Mouse (Mus musculus): ENCODE data around the gene Iqgap1.

DNA sequence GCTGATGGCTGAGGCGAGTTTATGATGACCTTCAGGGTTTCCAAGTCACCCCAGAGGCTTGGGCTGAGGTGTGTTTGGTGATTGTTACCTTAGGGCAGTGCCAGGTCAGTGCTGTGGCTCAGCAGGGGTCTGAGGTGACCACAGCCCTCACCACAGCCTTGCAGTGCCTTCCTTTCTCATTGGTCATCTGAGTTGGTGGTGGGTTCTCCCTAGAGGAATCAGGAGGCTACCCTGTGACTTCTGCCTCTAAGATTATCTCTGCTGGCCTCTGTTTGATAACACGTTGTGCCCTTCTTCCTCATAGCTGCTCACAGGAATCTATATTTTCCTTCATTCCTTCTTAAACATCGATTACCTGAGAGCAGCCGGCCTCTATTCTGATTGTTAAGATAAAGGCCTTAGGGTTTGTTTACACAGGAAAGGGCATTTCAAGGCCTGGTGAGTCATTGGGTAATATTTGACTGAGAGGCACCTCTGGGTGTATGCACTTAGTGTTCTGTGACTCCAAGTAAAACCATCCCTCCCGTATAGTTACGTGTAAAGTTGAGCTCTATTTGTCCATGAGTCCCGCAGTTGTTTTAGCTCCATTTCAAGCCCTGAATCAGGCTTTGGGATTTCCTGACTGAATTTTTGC is 40.9 kb upstream of the Iqgap1 start:
- TF ChIP-seq POLR2A (IDR thresholded peaks at IDR 0.05; ENCODE audit: low read depth, low read length) (no peak), CTCF (IDR thresholded peaks at IDR 0.05; ENCODE audit: borderline replicate concordance, insufficient read depth, low read length) (no peak)
